In the genomic region with DNA sequence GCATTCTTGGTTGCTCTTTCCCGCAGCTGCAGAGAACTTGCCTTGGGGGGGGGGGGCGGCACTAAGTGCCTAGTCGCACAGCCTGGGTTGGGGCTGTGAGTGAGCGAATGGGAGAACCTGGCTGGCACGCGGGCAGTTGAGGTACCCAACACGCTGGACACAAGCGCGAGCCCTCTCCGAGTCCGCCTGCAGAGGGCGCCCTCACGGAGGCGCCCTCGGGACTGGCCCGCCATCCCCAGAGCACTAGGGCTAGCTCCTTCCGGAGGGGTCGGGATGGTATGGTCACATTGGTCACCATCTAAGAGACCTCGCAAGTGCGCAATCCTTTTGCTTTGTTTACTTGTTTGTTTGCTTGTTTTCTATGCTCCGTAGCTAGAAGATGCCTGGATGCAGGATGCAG, we compare ENCODE assay signal across 8 mouse cellular contexts. TPM values are rescaled to one million over a fixed set of nuclear protein-coding genes. Genes with fewer than 3 reads are reported as not detected.
A peak's percentile ranks its signal among the peaks of the same experiment; 100 is the strongest.
DNase-seq lines count a peak whose midpoint lies in the region; ATAC-seq and TF ChIP-seq lines count a peak whose summit lies in the region.

No protein-coding gene starts in this region.

- H3K9me3 ChIP-seq in hindbrain, embryonic 12.5 days (replicated peaks): no peaks in the 10 kb centered on the region
- no peaks in the 10 kb centered on the region for H3K9me3 ChIP-seq in stomach, postnatal 0 days (ENCODE audit: control insufficient read depth, low read length)

- 0 out of 2 replicates have a peak, but pooled peaks cover 3% of the 10 kb centered on the region for H3K27me3 ChIP-seq in hindbrain, embryonic 12.5 days
- peaks cover 26% of the 10 kb centered on the region for H3K27me3 ChIP-seq in stomach, postnatal 0 days (ENCODE audit: control insufficient read depth, insufficient read depth, low read length)

- H3K4me1 ChIP-seq in hindbrain, embryonic 12.5 days: peaks cover 55% of the 10 kb centered on the region
- H3K4me1 ChIP-seq in stomach, postnatal 0 days (replicated peaks; ENCODE audit: control insufficient read depth, insufficient read depth): no peaks in the 10 kb centered on the region

- H3K36me3 ChIP-seq in hindbrain, embryonic 12.5 days: no peaks in the 10 kb centered on the region
- no peaks in the 10 kb centered on the region for H3K36me3 ChIP-seq in stomach, postnatal 0 days (ENCODE audit: control insufficient read depth, insufficient read depth, low read length)

- TF ChIP-seq EP300 in stomach, postnatal 0 days (optimal IDR thresholded peaks at IDR 0.05): no peak

- intact Hi-C loops in left cerebral cortex, postnatal 4 days (cut with DNase I): loop anchor here (5.0 to 10.0 kb wide), 4 partner anchors 142 to 1532 kb away; no protein-coding TSS in a partner anchor

- H3K4me2 ChIP-seq in hindbrain, embryonic 12.5 days (replicated peaks): peak overlapping the region; percentile 97
- H3K4me2 ChIP-seq in stomach, postnatal 0 days (replicated peaks; ENCODE audit: low read depth): peak overlapping the region; percentile 18; the same call in 1 of the 2 replicates

- peak; percentile 66 for DNase-seq in layer of hippocampus, adult 11-12 months (ENCODE audit: low spot score)
- no peak for DNase-seq in layer of hippocampus, adult 9-10 months (ENCODE audit: low spot score)
- DNase-seq in embryo, embryonic 10 days (ENCODE audit: low spot score): peak; percentile 58
- peak; percentile 87 for DNase-seq in left cerebral cortex, postnatal 4 days
- DNase-seq in stomach, postnatal 0 days (ENCODE audit: low spot score): no peak
- DNase-seq in adrenal gland, adult 8-10 months: no peak
- DNase-seq in spleen, postnatal 4 days (ENCODE audit: low spot score in 2 of 2): no peak

- under 1% methylated on average over 21 of the region's 21 CpGs for WGBS in hindbrain, embryonic 12.5 days
- 3% methylated on average over 20 of the region's 21 CpGs for WGBS in stomach, postnatal 0 days

- peak; percentile 58 for ATAC-seq in hindbrain, embryonic 12.5 days (ENCODE audit: low FRiP score)
- no peak for ATAC-seq in stomach, postnatal 0 days (ENCODE audit: low FRiP score, low TSS enrichment)

- peak; percentile 29; the same call in 1 of the 2 replicates for TF ChIP-seq CTCF in stomach, postnatal 0 days (IDR thresholded peaks at IDR 0.05; ENCODE audit: low read depth)

- peak overlapping the region; percentile 97 for H3K4me3 ChIP-seq in hindbrain, embryonic 12.5 days
- H3K4me3 ChIP-seq in stomach, postnatal 0 days (ENCODE audit: low read depth, low read length): no peak overlapping the region

- H3K27ac ChIP-seq in hindbrain, embryonic 12.5 days: peak overlapping the region; percentile 96
- no peak overlapping the region for H3K27ac ChIP-seq in stomach, postnatal 0 days (replicated peaks)

- peak overlapping the region; percentile 79 for H3K9ac ChIP-seq in hindbrain, embryonic 12.5 days
- no peak overlapping the region for H3K9ac ChIP-seq in stomach, postnatal 0 days (ENCODE audit: low read length)

RNA-seq across cellular contexts. Expression of a gene that starts 10.8 kb away (rescaled TPM):
- 28.8 and 29.2 TPM in 2 replicates for polyA plus RNA-seq in hindbrain, embryonic 12.5 days (2016; fragmentation: Nextera tagmentation; extraction: Ambion mirVana)
- 100 to 1,000 TPM; 102 to 123 TPM for total RNA-seq in left cerebral cortex, postnatal 4 days (2021)
- polyA plus RNA-seq in stomach, postnatal 0 days (2015; fragmentation: Nextera tagmentation; extraction: Ambion mirVana): 0.02 TPM in 1 of 2 replicates, not detected in the other
- under 1 TPM; 0.03 to 0.11 (median 0.08) TPM for total RNA-seq in adrenal gland, adult 8-10 months (2022)

Comparison
In these comparisons a context has a peak if more than half of its experiments do, and no peak if none do; other contexts are left out.
1. DNase-seq: peak in layer of hippocampus, adult 11-12 months (single experiment), embryo, embryonic 10 days (single experiment) and left cerebral cortex, postnatal 4 days (single experiment); none in layer of hippocampus, adult 9-10 months (single experiment), stomach, postnatal 0 days (single experiment), adrenal gland, adult 8-10 months (single experiment) and spleen, postnatal 4 days (0 of 2).
2. RNA of a gene that starts 10.8 kb away (total RNA-seq): 102 to 123 TPM in left cerebral cortex, postnatal 4 days; 0.03 to 0.11 TPM in adrenal gland, adult 8-10 months; every median in the first group is over 10 times any median in the second.